Mouse (Mus musculus): ENCODE data around the gene Rdh19.

DNA sequence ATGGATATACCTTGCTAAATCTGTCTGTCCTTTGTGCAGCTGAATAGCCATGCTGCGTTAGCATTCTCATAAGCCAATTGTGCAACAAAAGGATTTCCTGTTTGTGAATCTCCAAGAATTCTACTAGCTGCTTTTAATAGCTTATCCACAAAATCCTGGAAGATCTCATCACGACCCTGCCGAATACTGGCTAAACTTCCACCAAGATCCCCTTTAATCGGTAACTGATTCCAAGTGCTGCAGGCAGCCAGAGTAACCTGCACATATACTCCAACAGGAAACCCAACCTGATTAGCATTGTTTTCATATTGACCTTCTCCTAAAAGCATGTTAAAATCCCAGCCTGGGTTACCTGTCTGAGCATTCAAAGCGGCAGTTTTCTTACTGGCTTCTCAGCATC lies 14.4 kb upstream of the Rdh19 start:
- TF ChIP-seq CTCF (IDR thresholded peaks at IDR 0.05; ENCODE audit: control insufficient read depth, insufficient read depth, insufficient read length) (no peak), FOSL1 (IDR thresholded peaks at IDR 0.05; ENCODE audit: insufficient read depth, low read length, poor library complexity, severe bottlenecking) (no peak), USF1 (IDR thresholded peaks at IDR 0.05; ENCODE audit: low read depth) (no peak), MYOG (IDR thresholded peaks at IDR 0.05; ENCODE audit: control insufficient read depth, extremely low read depth, insufficient read length) (no peak)
